Mouse (Mus musculus) MEL (cell line): Measurements from ENCODE around the gene Fbxo3. TPM values are rescaled to one million over a fixed set of nuclear protein-coding genes. Genes with fewer than 3 reads are reported as not detected.
"Not testable (repeated sequence)": the region's sequence is repeated elsewhere in the genome, so short reads cannot be mapped to it uniquely, and the experiment has no call there.

Experiments used
- DNase-seq: peaks from one replicate; pipeline ENCODE4 v3.0.0; 2011; ENCODE audit warnings: low read depth, low spot score
- H3K27ac ChIP-seq: 2 replicates; pipeline ENCODE4 v1.5.1; 2012; ENCODE audit warnings: low read depth, mild to moderate bottlenecking, control low read depth, low read length, moderate library complexity; ENCODE audit not compliant: control insufficient read depth
- H3K27me3 ChIP-seq, 2 experiments: fragments of 150-350 bp in 1 of 2; sonication (generic) in 1 of 2; 2 replicates each; pipeline ENCODE4 v1.6.1; 2012; ENCODE audit warnings: low read length in 2 of 2, mild to moderate bottlenecking in 2 of 2, improper control_type of control experiment in 1 of 2, moderate library complexity in 1 of 2; ENCODE audit not compliant: insufficient read depth in 2 of 2, control insufficient read depth in 1 of 2
- H3K36me3 ChIP-seq, 2 experiments: 2 replicates each; pipeline ENCODE4 v1.6.1; 2012 to 2014; ENCODE audit warnings: low read length in 2 of 2, improper control_type of control experiment in 1 of 2, inconsistent platforms in 1 of 2, mild to moderate bottlenecking in 1 of 2; ENCODE audit not compliant: insufficient read depth in 2 of 2, control insufficient read depth in 1 of 2
- H3K4me1 ChIP-seq, 2 experiments: fragments of 150-350 bp in 1 of 2; sonication (generic) in 1 of 2; 2 replicates each; pipeline ENCODE4 v1.6.1; 2012; ENCODE audit warnings: low read length in 2 of 2, improper control_type of control experiment in 1 of 2, mild to moderate bottlenecking in 1 of 2; ENCODE audit not compliant: insufficient read depth in 2 of 2, control insufficient read depth in 1 of 2
- H3K4me3 ChIP-seq, 2 experiments: fragments of 150-350 bp in 1 of 2; sonication (generic) in 1 of 2; 2 replicates each; pipeline ENCODE4 v1.5.1; 2012; ENCODE audit warnings: low read depth in 2 of 2, low read length in 2 of 2, mild to moderate bottlenecking in 2 of 2, moderate library complexity in 2 of 2, control low read depth in 1 of 2, improper control_type of control experiment in 1 of 2; ENCODE audit not compliant: control insufficient read depth in 1 of 2, insufficient read depth in 1 of 2
- H3K79me2 ChIP-seq: 2 replicates; pipeline ENCODE4 v1.6.1; 2012; ENCODE audit warnings: mild to moderate bottlenecking, low read length, moderate library complexity; ENCODE audit not compliant: control insufficient read depth, poor library complexity, insufficient read depth
- H3K9ac ChIP-seq: 2 replicates; pipeline ENCODE4 v1.6.1; 2012; ENCODE audit warnings: low read depth, mild to moderate bottlenecking, control low read depth, low read length, moderate library complexity; ENCODE audit not compliant: control insufficient read depth, poor library complexity, severe bottlenecking
- H3K9me3 ChIP-seq: fragments of 150-350 bp; sonication (generic); replicated peaks from 2 replicates; pipeline ENCODE4 v1.6.1; 2012; ENCODE audit warnings: mild to moderate bottlenecking, low read length, improper control_type of control experiment, moderate library complexity; ENCODE audit not compliant: insufficient read depth
- CTCF ChIP-seq, 3 experiments: IDR thresholded peaks in 2 of 3; conservative IDR thresholded peaks in 1 of 3; 2 replicates each; pipeline ENCODE4 v1.5.1; 2011 to 2012; ENCODE audit warnings: low read length in 3 of 3, low read depth in 2 of 3, mild to moderate bottlenecking in 2 of 3, improper control_type of control experiment in 1 of 3, inconsistent platforms in 1 of 3, mixed read lengths in 1 of 3, moderate library complexity in 1 of 3; ENCODE audit not compliant: control insufficient read depth in 1 of 3, insufficient read depth in 1 of 3, poor library complexity in 1 of 3, severe bottlenecking in 1 of 3
- ELF1 ChIP-seq: IDR thresholded peaks from 2 replicates; pipeline ENCODE4 v1.6.1; 2014; ENCODE audit warnings: low read depth, mild to moderate bottlenecking, inconsistent platforms, low read length, improper control_type of control experiment, moderate library complexity
- EP300 ChIP-seq, 2 experiments: IDR thresholded peaks; 2 replicates each; pipeline ENCODE4 v1.6.1; 2011; ENCODE audit warnings: improper control_type of control experiment in 2 of 2, low read length in 2 of 2, low read depth in 1 of 2, mild to moderate bottlenecking in 1 of 2
- ETS1 ChIP-seq: IDR thresholded peaks from 2 replicates; pipeline ENCODE4 v1.6.1; 2012; ENCODE audit warnings: low read depth, mild to moderate bottlenecking, inconsistent platforms, low read length, improper control_type of control experiment, moderate library complexity
- GABPA ChIP-seq: IDR thresholded peaks from 2 replicates; pipeline ENCODE4 v1.6.1; 2012; ENCODE audit warnings: low read depth, mild to moderate bottlenecking, inconsistent platforms, low read length, improper control_type of control experiment, moderate library complexity
- GATA1 ChIP-seq: IDR thresholded peaks from 2 replicates; pipeline ENCODE4 v1.6.1; 2011; ENCODE audit warnings: low read depth, low read length, improper control_type of control experiment
- JUND ChIP-seq: IDR thresholded peaks from 2 replicates; pipeline ENCODE4 v1.6.1; 2011; ENCODE audit warnings: low read depth, mild to moderate bottlenecking, improper control_type of control experiment, low read length
- MAX ChIP-seq: IDR thresholded peaks from 2 replicates; pipeline ENCODE4 v1.6.1; 2011; ENCODE audit warnings: low read length, improper control_type of control experiment
- MXI1 ChIP-seq: IDR thresholded peaks from 2 replicates; pipeline ENCODE4 v1.6.1; 2011; ENCODE audit warnings: mild to moderate bottlenecking, low read depth, low read length, improper control_type of control experiment
- MYB ChIP-seq: IDR thresholded peaks from 2 replicates; pipeline ENCODE4 v1.6.1; 2011; ENCODE audit warnings: mild to moderate bottlenecking, low read depth, low read length, improper control_type of control experiment
- RAD21 ChIP-seq: IDR thresholded peaks from 2 replicates; pipeline ENCODE4 v1.6.1; 2011; ENCODE audit warnings: mild to moderate bottlenecking, low read depth, low read length, improper control_type of control experiment
- RCOR1 ChIP-seq: IDR thresholded peaks from 2 replicates; pipeline ENCODE4 v1.6.1; 2012; ENCODE audit warnings: low read depth, mild to moderate bottlenecking, inconsistent platforms, low read length, improper control_type of control experiment
- SMC3 ChIP-seq: IDR thresholded peaks from 2 replicates; pipeline ENCODE4 v1.6.1; 2011; ENCODE audit warnings: low read depth, low read length, improper control_type of control experiment
- TCF12 ChIP-seq: IDR thresholded peaks from 2 replicates; pipeline ENCODE4 v1.6.1; 2014; ENCODE audit warnings: low read depth, mild to moderate bottlenecking, inconsistent platforms, low read length, improper control_type of control experiment, moderate library complexity
- UBTF ChIP-seq: IDR thresholded peaks from 2 replicates; pipeline ENCODE4 v1.6.1; 2012; ENCODE audit warnings: low read depth, mild to moderate bottlenecking, inconsistent platforms, low read length, improper control_type of control experiment, moderate library complexity, borderline replicate concordance; ENCODE audit not compliant: insufficient read depth
- USF2 ChIP-seq, 2 experiments: IDR thresholded peaks; 2 replicates each; pipeline ENCODE4 v1.6.1; 2011 to 2012; ENCODE audit warnings: improper control_type of control experiment in 2 of 2, low read length in 2 of 2, borderline replicate concordance in 1 of 2, inconsistent platforms in 1 of 2, low read depth in 1 of 2, mild to moderate bottlenecking in 1 of 2; ENCODE audit not compliant: insufficient read depth in 1 of 2
- ZC3H11A ChIP-seq: IDR thresholded peaks from 2 replicates; pipeline ENCODE4 v1.6.1; 2012; ENCODE audit warnings: low read depth, mild to moderate bottlenecking, inconsistent platforms, low read length, improper control_type of control experiment
- polyA plus RNA-seq, 2 experiments: library from polyadenylated mRNA; stranded (reverse) in 1 of 2; unstranded in 1 of 2; fragments of >175 nt in 1 of 2; fragments of >200 nt in 1 of 2; gene quantifications; 2 replicates each; pipeline versions ENCODE4 v1.2.1 to v1.2.4; 2012; ENCODE audit warnings: low replicate concordance in 2 of 2, low read depth in 1 of 2; ENCODE audit not compliant: insufficient read length in 2 of 2, insufficient read depth in 1 of 2, missing spikeins in 1 of 2
- total RNA-seq: library from RNA; depleted of rRNA; stranded (reverse); fragments of 300-350 nt; gene quantifications from 2 replicates; pipeline ENCODE4 v1.2.3, GENCODE M21; 2012

Gene Fbxo3
- total and polyA plus RNA-seq, 3 experiments: 30.9 to 55.4 (median 41.9) TPM

DNA sequence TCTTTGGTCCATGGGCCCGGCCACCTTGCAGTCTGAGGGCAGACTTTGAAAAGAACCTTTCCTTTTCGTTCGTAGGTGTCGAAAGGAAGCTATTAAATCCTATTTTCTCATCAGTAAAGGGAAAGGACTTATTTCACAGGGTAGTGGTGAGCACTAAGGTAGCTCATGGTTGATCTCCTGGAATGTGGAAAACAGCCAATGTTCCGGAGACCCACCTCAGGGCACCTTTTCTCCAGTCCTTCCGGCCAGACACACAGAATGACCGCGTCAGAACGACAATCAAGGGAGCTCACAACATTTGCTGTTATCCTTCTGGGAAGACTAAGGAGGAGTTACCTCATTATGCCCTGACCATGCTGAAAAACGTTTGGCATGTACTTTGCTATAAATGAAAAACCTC is 68.7 kb downstream of the Fbxo3 start:
- Histone ChIP-seq H3K4me3 (no peak overlapping the region), H3K4me1 (peaks cover 22 to 31% of the 10 kb centered on the region in 2 experiments), H3K36me3 (peaks cover 0 to 27% of the 10 kb centered on the region in 2 experiments; a peak in 2 of 4 replicates), H3K9me3 (no peaks in the 10 kb centered on the region), H3K27ac (no peak overlapping the region), H3K79me2 (no peaks in the 10 kb centered on the region), H3K9ac (no peak overlapping the region), H3K27me3 (no peaks in the 10 kb centered on the region)
- TF ChIP-seq RAD21 (no peak), JUND (no peak), USF2 (IDR thresholded peaks at IDR 0.05; ENCODE audit: borderline replicate concordance in 1 of 2, insufficient read depth in 1 of 2, low read depth in 1 of 2, low read length in 2 of 2) (no peak), SMC3 (no peak), ETS1 (no peak), ZC3H11A (no peak), MXI1 (no peak), ELF1 (no peak), GABPA (no peak), TCF12 (no peak), EP300 (IDR thresholded peaks at IDR 0.05; ENCODE audit: low read depth in 1 of 2, low read length in 2 of 2) (no peak), RCOR1 (no peak), CTCF (IDR thresholded peaks at IDR 0.05 in 2 of 3, conservative IDR thresholded peaks at IDR 0.05 in 1 of 3; ENCODE audit: control insufficient read depth in 1 of 3, insufficient read depth in 1 of 3, low read depth in 2 of 3, low read length in 3 of 3, poor library complexity in 1 of 3, severe bottlenecking in 1 of 3) (no peak), MAX (no peak), UBTF (no peak), GATA1 (no peak), MYB (no peak)
- DNase-seq: no peak

DNA sequence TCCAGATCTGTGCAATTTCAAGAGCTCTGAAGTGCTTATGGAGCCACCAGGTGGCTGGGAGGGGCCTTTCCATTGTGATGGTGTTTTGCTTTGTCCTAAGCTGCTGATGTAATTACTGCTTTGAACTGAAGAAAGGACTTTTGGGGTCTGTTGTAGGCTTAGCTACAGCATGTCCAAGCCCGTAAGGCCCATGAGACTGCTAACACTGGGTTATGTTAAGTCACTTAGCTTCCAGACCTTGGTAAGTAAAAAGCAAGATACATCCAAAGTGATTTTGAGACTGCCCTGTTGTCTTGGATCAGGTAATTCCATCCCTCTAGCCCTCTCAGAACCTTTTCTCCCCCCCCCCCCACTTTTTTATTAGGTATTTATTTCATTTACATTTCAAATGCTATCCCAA is 69.3 kb downstream of the Fbxo3 start:
- not testable (repeated sequence) for H3K4me3 ChIP-seq, H3K9me3 ChIP-seq, DNase-seq, H3K79me2 ChIP-seq, H3K27ac ChIP-seq, H3K27me3 ChIP-seq, H3K9ac ChIP-seq
- Histone ChIP-seq H3K36me3 (peaks cover 0 to 27% of the 10 kb centered on the region in 2 experiments; a peak in 2 of 4 replicates), H3K4me1 (peaks cover 22 to 31% of the 10 kb centered on the region in 2 experiments)

DNA sequence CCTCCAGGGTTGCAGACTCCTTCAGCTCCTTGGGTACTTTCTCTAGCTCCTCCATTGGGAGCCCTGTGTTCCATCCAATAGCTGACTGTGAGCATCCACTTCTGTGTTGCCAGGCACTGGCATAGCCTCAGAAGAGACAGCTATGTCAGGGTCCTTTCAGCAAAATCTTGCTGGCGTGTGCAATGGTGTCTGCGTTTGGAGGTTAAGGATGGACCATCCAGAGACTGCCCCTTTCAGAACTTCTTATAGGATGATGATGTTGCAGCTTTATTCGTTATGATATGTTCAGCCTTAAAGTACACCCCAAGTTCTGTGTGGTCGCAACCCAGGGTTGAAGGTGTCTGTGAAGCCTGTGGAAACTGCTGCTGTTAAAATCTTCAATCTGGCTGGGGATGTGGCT is 69.9 kb downstream of the Fbxo3 start:
- not testable (repeated sequence) for H3K79me2 ChIP-seq, H3K4me3 ChIP-seq, H3K27me3 ChIP-seq, H3K9ac ChIP-seq, DNase-seq, H3K9me3 ChIP-seq, H3K27ac ChIP-seq
- H3K4me1 ChIP-seq: peaks cover 22 to 31% of the 10 kb centered on the region in 2 experiments
- H3K36me3 ChIP-seq: peaks cover 0 to 27% of the 10 kb centered on the region in 2 experiments; a peak in 2 of 4 replicates
